Mouse (Mus musculus): ENCODE data around the gene Itsn1. TPM values are rescaled to one million over a fixed set of nuclear protein-coding genes. Genes with fewer than 3 reads are reported as not detected.

Itsn1 gene
- polyA plus RNA-seq, 3 experiments from 2014 or later: 0.74 to 4.1 (median 3.9) TPM

DNA sequence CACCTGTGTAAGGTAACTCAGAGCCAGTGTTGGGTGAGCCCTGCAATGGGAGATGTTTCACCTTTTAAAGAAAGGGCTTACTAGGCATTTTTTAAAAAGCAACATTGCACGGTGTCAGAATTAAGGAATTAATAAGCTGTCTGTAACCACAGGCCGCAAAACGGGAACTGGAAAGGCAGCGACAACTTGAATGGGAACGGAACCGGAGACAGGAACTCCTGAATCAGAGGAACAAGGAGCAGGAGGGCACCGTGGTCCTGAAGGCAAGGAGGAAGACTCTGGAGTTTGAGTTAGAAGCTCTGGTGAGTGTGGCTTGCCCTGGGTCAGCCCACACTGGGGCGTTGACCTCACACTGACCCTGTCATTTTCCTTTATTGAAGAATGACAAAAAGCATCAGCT, 91.2 kb downstream of the Itsn1 start:
- no peak for ATAC-seq

DNA sequence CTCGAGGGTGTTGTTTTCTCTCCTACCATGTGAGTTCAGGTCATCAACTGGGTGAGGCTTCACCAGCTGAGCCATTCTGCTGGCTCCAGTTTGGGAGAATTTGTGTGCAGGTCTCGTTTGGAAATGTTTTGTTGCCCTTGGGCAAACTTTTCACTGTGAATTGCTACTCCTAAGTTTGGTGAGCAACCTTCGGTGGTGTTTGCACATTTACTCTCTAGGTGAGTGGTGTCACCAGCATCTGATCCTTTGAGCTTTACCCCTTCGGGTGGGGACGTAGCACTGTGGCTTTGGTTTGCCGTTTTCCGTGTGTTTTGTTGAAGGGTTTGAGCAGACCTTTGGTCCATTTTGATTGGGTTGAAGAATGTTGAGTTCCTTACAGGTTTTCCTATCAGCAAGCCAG, 93.2 kb downstream of the Itsn1 start:
- ATAC-seq: no peak

DNA sequence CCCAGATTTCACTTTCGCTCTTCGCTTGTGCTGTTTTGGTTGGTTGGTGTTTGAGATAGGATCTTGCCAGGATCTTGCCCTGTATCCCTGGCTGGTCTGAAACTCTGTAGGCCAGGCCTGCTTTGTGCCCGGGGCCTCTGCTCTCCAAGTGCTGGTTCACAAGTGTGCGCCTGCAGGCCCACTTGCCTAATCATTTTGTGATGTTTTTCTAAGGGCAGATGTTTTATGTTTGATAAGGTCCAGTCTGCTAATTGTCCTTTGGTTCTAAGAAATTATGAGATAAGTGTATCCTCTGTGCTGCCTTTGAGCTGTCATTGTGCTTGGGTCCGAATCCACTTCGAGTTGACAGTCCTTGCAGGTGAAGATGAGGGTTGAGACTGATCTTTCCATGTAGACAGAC, 93.7 kb downstream of the Itsn1 start:
- ATAC-seq: no peak

DNA sequence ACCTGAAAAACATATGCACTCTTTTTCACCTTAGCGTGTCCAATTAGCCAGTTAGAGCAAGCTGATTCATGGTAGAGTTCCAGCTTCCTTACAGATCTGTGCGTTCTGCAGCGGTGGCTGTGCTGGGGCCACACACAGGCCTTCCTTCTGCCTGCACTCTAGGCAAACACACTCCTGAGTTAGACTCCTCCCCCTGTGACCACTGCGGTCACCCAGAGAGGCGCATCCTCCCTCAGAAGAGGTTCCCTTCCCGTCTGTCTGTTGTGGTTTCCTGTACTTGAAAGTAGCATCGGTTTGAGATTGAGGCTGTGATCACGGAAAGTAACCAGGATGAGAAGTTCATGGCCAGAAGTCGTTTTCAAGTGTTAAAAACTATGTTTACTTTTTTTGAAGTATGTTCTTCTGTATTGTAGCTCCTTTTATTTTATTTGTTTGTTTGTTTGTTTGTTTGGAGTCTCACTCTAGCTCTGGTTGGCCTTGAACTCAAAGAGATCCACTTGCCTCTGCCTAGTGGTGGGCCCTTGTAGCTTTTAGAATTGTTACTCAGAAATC, 96.8 kb downstream of the Itsn1 start:
- ATAC-seq: peak; percentile 99

DNA sequence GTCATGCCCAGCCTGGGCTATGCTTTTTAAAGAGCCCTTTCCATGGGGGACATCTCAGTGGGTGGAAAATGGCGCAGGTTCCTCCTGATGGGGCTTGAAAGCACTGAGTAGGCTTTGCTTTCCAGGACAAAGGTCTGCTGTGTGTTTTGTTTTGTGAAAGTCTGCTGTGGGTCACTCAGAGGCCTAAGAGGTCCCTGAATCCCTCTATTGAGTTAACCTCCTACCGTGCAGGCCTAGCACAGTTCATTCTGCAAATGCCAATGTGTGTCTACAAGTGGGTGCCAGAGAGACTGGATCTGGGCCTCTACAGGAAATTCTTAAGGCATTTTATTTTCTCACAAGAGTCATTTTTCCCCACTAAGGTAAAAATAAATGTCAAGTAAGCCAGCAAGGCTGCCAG, 97.8 kb downstream of the Itsn1 start:
- no peak for ATAC-seq

DNA sequence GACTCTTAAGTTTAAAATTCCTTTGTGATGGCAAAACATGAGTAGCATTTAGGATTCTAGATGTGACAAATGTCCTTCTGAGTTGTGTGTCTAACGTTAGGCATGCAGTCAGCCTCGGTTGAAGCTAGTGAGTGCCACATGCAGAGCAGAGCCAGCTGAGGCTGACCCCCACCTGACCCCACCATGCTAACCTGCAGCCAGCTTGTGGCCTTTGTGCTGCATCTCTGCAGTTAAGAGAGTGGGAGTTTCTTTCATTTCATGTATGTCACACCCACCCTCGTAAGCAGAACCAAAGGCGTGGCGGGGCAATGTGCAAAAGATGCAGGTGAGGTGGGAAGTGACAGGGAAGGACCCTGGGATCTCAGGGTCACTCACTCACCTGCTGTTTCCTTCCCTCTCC, 98.4 kb downstream of the Itsn1 start:
- no peak for ATAC-seq

- no peak for ATAC-seq
These were observed 99.1 kb downstream of the Itsn1 start for GRCm38 (mm10) chr16:91828160-91828559.

- no peak for ATAC-seq
These were observed 99.5 kb downstream of the Itsn1 start for GRCm38 (mm10) chr16:91828603-91829002.

DNA sequence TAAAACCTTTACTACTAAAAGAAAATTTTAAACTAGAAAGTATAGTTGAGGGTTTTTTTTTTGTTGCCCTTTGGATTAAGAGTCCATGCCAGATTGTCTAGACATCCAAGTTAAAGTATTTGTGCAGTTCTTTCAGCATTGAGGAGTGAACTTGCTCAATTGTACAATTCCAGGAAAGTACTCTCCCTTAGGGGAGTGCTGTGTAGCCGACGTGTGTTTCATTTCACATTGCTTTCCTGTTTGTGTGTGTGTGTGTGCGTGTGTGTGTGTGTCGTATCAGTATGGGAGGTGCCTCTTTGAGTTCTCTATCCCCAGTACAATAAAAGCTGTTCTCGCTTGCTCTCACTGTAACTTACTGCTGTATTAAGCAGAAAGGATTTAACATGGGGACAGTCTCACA, 100.0 kb downstream of the Itsn1 start:
- no peak for ATAC-seq

GRCm38 (mm10) chr16:91830260-91830659, 101.2 kb downstream of the Itsn1 start:
- ATAC-seq: no peak

DNA sequence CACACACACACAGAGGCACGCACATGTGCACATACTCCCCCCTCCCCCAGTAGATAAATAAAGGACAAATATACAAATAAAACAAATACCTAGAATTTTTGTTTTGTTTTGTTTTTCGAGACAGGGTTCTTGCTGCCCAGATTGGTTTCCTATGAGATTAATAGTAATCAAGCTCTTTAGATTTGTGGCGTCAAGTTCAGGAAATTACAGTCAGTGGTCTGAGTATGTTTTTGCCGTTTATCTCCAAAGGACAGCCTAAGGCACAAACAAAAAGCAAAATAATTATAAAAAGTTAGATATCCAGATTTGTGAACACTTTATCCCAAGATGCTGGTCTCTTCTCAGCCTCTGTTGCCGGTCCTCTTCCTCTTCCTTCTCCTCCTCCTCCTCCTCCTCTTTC, 104.0 kb downstream of the Itsn1 start:
- no peak for ATAC-seq

DNA sequence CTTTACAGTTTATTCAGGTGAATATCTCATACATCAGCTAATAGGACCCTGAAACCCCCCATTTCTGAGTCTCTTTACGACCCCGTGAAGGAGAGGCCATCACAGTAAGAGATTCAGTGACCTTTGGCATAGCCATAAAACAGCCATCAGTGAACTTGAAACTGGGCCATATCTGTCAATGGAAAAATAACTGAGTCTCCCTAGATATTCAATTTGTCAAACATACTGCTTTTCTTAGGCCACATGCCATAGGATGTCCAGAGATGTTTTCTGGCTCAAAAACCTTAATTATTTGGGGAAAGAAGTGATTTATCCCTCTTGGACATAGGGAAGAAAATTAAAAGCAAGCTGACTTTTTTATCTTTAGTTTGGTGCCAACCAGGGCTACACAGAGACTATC, 104.5 kb downstream of the Itsn1 start:
- ATAC-seq: no peak

DNA sequence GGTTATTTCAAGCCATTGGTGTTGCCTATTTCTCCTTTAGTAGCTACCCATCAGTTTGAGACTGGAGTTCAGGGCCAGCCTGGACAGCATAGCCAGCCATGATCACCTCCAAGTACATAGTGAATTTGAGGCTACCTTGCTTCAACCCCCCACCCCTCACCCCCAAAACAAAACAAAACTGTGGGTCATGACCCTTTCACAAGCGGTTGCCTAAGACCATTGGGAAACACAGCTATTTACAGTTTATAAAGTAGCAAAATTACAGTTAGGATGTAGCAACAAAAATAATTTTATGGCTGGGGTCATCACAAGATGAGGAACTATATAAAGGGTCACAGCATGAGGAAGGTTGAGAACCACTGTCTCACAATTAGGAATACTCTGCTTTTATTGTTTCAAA, 104.9 kb downstream of the Itsn1 start:
- ATAC-seq: no peak

DNA sequence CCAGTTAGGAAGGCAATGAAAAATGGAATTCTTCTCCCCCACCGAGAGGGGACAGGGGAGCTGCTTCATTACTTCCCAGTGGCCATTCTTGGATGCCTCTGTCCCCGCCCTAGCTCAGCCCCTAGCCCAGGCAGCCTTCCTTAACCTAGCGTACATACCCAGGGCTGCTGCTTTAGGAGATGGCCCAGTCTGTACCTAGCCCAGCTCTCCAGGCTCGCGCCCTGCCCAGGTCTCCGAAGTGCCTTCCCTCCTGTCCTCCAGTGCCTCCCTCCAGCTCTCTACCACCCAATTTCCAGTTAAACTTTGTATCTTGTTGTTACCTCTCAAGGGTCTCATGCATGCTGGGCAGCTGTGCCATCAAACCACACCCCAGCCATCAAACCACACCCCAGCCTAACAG, 106.7 kb downstream of the Itsn1 start:
- ATAC-seq: no peak

GRCm38 (mm10) chr16:91836592-91837557, 107.8 kb downstream of the Itsn1 start:
- ATAC-seq: no peak

DNA sequence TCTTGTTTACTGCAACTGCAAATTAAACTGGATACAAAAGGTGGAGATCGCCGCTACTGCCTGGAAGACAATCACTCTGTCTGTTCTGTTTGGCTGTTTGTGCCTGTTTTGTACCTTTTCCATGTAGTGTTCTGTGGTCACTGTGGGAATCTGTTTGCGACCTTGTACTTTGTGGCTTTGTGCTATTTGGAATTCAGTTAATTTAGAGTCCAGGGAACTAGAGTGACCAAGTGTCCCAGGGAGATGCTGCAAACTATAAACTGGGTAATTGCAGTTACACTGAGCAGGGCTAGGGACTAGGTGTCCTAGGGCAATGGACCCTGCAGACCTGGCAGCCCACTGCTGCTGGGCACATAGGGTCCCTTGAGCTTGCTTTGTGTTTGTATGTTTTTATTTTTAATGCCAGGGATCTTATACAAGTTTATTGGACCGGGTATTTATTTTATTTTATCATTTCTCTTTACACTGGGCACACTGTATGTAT, 108.5 kb downstream of the Itsn1 start:
- no peak for ATAC-seq

- ATAC-seq: no peak
These were observed 109.7 kb downstream of the Itsn1 start for GRCm38 (mm10) chr16:91838771-91839170.

- ATAC-seq: no peak
These were observed 110.4 kb downstream of the Itsn1 start for GRCm38 (mm10) chr16:91839462-91839861.

GRCm38 (mm10) chr16:91841026-91841630, 112.0 kb downstream of the Itsn1 start:
- ATAC-seq: no peak

DNA sequence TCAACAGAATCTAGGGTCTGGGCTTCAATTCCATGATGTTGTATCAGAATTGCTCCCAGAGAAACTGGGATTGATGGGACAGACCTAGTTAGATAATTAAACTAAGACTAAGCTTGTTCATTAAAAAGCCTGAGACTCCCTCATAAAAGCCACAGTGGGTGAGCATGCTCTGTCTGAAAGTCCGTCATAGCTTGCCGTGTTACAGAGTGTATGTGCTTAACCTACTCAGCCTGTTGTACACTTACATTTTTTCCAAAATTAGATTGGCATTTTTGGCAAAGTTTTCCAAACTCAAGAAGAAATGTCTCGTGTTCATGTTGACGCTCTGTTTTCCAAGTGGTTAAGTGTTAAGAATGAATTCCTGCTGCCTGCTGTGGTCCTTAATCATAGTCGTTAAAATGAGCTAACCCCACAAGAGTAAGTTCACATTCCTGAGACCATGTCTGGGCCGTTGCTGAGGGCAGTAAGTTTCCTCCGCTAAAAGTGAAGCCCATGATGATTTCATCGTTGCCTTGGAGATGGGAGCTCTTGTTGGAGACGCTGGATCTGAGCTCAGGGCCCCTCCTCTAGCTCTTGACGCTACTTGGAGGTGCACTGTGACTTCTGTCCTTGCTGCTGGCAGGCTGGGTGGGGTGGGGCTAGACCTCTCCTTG, 117.1 kb downstream of the Itsn1 start:
- no peak for ATAC-seq

GRCm38 (mm10) chr16:91847525-91848225, 118.6 kb downstream of the Itsn1 start:
- ATAC-seq: no peak

GRCm38 (mm10) chr16:91848505-91848904, 119.4 kb downstream of the Itsn1 start:
- ATAC-seq: no peak
